Mouse (Mus musculus): ENCODE data around the gene Gm20388.
"Not testable (repeated sequence)": the region's sequence is repeated elsewhere in the genome, so short reads cannot be mapped to it uniquely, and the experiment has no call there.

The Gm20388 gene

DNA sequence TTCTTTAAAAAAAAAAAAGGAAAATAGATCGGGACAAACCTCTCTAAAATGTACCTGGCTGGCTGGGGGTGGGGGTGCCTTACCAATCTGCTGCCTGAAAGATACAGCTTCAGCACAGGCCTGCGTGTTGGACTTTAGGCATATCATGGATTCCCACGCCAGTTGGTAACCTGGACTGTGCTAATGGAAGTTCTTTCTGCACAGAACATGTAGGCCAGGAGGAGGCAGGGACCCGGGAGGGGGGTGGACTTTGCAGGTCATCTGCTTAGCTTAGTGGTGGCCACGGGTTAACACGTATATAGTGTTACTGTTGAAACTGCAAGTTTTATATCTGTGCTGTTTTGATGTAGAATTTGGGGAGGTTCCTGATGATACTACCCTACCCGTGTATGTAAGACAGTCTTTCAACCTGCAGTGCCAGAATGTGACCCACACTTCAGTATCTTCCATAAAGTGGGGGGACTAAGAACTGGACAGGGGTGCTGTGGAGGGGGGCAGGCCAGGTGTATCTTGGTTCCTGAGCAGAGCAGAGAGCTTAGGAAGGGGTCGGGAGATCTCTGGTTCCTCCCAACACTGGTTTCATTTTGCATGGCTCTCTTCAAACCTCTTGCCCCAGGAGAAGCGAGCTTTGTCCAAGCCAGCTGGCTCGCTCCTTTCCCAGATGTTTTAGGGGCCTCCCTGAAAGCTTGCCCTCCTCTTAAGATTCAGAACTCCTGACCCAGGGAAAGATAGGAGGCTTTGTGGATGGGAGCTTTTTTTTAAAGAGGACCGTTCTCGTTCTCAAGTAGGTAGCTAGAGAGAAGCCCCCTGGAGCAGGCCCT lies 1209.2 kb downstream of the Gm20388 start:
- no peak for DNase-seq (ENCODE audit: low read depth in 2 of 2, low spot score in 2 of 2)

DNA sequence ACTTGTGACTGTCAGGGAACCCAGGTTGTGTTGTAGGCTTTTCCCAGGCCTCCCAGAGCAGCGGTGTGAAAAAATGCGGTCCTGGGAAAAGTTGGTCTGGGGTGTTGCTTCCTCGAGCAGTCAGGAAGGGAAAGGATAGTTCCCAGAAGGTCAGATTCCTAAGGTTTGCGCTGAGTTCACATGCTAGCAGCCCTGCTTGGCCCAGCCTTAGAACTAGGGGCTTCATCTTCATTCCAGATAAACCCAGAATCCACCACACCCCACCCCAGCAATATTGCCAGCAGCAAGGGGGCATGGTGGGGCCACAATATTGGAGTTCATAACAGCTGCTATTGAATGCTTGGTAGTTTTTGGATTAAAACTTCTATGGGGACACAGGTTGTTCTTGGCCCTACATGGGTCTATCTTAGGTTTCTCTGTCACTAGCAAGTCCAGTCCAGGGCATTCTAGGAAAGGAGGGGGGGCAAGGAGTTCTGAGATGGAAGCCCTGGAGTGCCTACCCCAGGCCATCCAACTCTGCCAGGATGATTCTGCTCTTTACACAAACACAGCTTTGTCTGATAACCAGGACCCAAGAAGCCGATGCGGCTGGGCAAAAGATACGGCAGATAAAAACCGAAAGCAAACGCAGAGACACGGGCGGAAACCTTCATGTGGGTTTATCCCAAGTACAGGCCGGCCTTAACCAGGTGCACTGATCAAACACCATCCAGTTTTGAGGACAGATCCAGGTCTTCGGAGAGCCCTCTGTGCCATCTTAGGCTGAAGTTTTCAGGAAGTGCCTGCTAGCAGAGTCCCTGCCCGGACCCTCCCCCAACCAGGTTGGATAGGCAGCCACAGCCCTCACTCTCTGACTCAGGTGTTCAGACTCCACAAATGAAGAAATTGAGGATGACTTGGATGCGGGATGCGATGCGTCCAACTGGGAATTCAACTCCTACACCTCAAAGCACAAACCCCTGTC lies 1210.1 kb downstream of the Gm20388 start:
- no peak for DNase-seq (ENCODE audit: low read depth in 2 of 2, low spot score in 2 of 2)

DNA sequence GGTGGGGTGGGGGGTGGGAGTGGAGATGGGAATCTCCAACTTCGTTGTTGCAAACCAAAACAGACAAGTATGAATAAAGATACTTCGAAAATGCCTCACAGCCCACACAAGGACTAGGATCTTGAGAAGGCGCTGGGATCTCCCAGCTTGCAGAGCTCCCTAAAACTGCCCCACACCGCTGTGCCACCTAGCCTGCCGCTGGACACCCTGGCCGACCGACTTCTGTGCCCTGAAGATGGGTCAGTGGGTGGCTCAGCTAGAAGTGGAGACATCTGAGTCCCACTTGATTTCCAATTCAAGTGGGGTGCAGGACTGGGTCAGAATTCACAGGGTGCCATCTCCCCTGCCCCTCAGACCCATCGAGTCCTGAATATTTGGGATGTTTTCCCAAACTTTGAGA lies 1211.1 kb downstream of the Gm20388 start:
- DNase-seq (ENCODE audit: low read depth in 2 of 2, low spot score in 2 of 2), result no peak

DNA sequence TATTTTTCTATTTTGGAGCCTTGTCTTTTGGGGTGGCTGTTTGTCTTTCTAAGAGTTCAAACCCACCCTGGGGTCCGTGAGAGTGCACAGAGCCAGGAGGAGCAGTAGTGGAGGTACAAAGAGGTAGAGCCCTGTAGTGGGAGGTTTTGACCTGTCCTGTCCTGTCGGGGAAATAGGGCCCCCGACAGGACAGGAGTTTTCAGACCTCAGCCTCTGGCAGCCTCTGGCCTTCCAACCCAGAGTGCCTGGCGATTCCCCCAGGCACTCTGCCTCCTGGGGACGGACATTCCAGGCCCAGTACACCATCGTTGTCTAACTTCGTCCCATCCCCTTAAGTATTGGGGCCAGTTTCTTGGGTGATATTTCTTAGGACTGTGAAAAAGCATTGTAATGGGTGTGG lies 1211.7 kb downstream of the Gm20388 start:
- no peak for DNase-seq (ENCODE audit: low read depth in 2 of 2, low spot score in 2 of 2)

DNA sequence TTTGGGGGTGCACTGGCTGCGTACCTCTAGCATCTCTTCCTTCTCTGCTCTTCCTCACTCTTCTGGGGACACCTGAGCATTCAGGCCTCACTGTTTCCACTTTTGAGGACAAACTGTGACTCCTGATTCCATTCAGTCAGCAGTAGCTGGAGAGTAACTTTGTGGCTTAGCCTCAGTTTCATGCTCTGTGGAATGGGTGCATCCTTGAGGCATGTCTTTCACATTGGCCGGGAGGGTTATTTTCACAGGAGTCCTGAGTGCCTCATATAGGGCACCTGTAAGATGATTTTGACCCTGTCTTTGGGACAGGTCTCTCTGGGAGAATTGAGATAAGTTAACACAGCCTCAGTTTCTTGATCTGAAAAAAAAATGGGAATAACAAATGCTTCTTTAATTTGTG lies 1212.5 kb downstream of the Gm20388 start:
- no peak for DNase-seq (ENCODE audit: low read depth in 2 of 2, low spot score in 2 of 2)

DNA sequence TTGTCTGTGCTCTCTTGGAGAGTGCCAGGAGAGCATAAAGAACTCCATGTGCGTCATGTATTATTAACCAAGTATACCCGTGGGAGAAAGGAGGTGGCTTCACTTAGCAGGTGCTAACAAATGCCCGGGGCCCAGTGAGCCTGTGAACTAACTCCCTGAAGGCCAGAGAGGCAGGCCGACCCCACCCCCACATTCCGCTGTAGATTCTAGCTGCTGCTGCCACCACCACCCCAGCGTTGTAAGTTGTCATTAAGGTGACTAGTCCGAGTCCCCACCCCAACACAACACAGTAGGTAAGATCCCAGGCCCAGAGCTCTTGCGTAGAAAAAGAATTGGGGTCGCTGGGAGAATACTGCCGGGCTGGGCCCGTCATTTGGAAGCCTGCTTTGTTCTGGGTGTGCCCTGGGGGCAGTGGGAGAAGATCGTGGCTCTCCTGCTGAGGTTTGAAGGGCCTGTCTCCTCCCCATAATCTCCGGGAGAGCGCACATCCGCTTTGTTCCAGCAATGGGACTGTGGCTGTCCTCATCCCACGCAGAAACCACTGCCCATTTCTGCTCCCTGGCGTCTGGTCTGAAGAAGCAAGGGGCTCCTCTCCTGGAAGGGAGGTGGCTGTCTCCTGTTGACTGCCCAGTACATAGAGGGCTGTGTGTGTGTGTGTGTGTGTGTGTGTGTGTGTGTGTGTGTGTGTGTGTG lies 1214.1 kb downstream of the Gm20388 start:
- DNase-seq (ENCODE audit: low read depth in 2 of 2, low spot score in 2 of 2), result no peak

DNA sequence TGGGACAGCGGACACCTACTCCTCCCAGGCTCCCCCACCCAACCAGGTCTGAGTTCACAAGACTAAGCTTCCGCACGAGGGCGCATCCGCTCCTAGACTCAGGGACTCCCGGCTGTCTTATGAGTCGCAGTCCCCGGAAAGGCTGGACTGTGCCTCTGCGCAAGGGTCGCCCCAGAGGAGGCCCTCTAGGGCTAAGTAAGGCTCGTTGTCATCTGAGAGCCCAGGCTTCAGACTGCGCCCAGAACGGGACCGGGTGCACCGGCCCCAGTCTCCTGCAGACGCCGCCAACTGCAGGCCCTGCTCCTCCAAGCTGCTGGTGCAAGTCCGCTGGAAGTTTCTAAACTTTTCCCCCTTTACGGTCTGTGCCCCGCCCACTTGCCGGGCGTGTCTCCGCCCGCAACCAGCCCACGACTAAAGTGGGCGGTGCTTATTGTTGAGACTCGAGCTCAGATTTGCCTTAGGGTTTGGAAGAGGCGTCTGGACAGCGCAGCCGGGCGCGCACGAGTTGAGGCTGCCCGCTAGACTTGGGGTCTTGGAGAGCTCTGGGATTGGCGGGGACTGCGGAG lies 1214.8 kb downstream of the Gm20388 start:
- DNase-seq (ENCODE audit: low read depth in 2 of 2, low spot score in 2 of 2), result no peak

DNA sequence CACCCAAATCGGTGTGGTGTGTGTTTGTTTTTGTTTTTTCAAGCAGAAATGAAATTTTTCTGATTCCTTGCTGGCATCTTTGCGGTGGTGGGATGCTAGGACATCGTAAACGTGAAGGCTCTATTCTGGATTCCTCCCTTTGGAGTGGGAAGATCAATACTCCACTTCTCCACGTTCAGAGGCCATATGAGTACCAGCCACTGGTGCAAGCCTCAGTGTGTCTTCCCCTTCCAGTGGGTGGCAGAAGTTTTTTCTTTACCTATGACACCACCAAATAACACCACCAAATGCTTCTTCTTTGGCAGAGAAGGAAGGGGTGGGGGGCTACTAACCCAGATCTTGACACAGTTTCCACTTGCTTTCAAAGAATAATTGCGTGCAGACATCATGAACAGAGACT lies 1215.5 kb downstream of the Gm20388 start:
- no peak for DNase-seq (ENCODE audit: low read depth in 2 of 2, low spot score in 2 of 2)

DNA sequence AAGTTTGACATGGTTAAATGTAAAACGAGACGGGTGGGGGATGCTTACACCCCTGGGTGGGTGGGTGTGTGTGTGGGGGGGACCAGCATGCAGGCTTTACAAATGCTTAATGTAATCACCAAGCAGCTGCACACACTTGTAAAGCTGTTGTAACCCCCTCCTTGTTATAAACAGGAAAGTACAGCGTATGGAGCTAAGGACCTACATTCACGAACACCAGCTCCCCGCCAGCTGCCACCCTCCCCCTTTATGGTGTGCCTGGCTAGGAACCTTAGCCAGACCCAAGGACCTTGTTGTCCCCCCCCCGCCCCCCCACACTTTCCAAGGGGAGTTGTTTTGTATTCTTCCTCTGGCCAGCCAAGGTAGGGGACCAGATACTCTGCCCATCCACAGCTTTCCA lies 1216.1 kb downstream of the Gm20388 start:
- no peak for DNase-seq (ENCODE audit: low read depth in 2 of 2, low spot score in 2 of 2)

DNA sequence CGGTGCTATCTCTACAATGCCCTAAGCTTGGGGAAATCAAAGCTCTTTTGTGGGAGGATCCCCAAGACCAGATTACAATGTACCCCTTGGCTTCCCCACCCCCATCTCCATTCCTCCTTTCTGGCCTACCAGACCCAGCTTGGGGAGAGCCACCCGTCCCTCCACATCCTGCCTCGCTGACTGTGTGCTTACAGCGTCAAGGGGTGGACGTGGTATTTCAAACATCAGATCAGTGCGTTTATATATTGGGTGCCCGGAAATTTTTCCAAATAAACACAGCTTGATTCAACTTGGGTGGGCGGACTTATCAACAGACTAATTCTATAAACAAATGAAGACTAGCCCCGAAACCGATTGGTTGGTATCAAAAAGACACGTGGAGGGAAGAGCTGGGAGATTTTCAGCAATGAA lies 1216.7 kb downstream of the Gm20388 start:
- no peak for DNase-seq (ENCODE audit: low read depth in 2 of 2, low spot score in 2 of 2)

DNA sequence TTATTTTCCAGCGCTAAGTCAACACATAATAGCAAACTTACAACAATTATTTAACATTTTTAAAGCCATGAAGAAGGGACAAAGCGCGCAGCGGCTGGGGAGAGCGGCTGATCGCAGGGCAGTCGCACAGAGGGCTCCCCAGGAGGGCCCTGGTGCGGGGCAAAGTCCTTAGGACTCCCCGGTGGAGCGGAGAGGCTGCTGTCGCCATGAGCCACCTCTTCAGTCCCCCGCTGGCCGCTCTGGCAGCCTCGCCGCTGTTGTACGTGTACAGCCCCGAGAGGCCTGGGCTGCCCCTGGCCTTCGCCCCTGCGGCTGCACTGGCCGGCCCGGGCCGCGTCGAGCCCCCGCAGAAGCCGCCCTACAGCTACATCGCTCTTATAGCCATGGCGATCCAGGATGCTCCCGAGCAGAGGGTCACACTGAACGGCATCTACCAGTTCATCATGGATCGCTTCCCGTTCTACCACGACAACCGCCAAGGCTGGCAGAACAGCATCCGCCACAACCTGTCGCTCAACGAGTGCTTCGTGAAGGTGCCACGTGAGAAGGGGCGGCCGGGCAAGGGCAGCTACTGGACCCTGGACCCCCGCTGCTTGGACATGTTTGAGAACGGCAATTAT lies 1217.2 kb downstream of the Gm20388 start, which contains the start of gene Foxl1:
Gene Foxl1, plus strand, starts transcription at position 185 of the 620 bp plus-strand sequence.
- DNase-seq (ENCODE audit: low read depth in 2 of 2, low spot score in 2 of 2), result no peak

DNA sequence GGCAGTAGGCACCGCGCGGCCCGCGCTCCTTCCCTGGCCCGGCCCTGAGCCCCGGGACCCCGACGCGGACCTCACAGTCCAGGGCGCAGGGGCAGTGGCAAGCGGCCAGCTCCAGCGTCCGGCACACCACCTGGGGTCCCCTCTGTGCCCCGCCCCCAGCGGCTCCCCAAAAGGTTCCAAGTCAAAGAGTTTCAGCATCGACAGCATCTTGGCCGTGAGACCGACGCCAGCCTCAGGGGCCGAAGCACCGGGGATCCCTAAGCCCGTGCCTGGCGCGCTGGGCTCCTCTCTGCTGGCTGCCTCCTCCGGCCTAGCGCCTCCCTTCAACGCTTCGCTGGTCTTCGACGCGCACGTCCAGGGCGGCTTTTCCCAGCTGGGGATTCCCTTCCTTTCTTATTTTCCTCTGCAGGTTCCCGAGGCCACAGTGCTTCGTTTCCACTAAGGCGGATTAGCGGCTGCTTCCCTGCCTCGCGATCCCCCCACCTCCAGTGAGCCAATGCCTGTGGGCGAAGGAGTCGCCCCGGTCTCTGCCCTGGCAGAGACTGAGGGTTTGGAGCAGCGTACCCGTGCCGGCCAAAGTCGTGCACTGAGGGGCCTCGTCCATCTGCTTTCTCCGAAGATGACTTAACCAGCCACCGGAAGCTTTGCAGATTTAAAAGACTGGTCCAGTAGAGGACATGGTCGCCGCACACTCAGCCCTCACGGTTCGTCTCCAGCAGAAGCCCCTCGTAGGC lies 1218.1 kb downstream of the Gm20388 start:
- DNase-seq (ENCODE audit: low read depth in 2 of 2, low spot score in 2 of 2), result no peak

DNA sequence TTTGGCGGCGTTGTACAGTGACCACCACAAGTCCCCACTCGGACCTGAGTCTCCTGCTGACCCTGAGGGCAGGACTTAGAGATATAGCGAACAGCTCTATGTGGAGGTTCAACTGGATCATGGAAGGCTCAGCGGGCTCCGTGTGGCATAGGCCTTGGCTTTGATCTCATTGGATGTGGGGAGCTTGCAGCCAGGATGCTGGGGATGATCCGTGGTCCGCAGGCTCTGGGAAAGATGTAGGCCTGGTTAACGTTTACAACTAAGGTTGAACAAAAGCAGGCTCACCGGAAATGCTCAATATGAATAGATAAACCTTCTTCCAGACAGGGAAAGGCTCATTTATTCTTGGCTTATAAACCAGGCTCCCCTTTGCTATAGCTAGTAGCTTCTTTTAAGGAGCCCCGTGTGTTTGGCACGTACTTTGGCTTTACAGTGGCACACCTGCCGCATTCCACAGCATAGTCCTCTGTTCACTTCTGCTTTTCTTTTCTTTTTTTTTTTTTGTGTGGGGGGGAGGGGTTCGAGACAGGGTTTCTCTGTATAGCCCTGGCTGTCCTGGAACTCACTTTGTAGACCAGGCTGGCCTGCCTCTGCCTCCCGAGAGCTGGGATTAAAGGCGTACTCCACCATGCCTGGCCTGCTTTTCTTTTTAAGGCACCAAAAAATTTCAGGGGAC lies 1218.8 kb downstream of the Gm20388 start:
- no peak for DNase-seq (ENCODE audit: low read depth in 2 of 2, low spot score in 2 of 2)

DNA sequence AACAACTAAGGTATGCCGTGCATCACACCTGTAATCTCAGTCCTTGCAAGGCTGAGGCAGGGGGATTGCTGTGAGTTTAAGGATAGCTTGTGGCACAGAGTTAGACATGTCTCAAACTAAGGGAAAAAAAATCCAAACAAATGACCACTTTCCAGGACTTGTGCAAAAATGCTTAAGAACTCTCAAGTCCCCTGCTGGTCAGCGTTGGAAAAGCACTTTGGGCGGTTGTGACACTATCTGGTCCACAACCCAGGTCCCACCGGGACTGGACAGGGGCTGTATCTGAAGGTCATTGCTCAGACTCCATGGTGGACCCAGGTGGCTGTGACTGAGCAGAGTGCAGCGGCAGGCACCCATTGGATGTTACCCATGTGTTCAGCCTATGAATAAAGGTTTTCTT lies 1219.9 kb downstream of the Gm20388 start:
- no peak for DNase-seq (ENCODE audit: low read depth in 2 of 2, low spot score in 2 of 2)

DNA sequence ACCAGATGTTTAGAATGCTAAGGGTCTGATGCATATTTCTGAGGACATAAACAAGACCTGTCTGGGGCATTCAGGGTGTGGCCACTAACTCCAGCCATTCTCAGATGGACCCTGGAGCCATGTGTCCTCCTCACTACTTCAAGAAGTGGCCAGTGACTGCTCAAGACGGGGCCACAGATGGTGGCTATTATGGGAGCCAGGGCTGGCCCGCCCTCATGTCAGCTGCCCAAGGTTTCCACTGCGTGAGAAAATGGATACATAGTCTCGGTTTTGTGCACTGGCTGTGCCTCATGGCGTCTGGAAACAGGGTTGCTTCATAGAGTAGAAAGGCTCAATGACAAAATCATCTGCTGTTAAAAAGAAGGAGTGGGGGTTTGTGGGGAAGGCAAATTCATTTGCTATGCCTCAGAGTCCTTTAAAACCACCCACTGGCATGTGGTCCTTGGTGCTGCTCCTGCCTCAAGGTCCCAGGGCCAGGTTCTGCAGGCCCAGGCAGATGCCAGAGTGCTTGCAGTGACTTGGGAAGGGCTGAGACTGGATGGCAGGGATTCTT lies 1222.4 kb downstream of the Gm20388 start:
- no peak for DNase-seq (ENCODE audit: low read depth in 2 of 2, low spot score in 2 of 2)

DNA sequence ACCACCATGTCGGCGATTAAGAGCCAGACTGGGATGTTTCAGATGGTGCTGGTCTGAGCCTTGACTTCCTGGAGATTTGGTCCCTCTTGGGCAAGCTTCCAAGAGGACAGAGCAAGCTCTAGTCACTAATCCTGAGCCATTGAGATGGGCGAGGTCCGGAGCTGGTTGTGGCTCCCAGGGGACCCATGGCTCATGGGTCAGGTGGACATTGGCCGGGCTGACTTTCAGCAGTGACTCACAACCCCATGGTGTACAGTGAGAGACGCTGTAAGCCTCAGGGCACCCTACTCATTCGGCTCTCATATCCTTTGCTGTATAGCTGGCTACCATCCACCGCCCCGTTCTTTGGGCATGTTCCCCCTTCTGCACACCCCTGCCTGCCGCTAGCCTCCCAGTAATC lies 1223.5 kb downstream of the Gm20388 start:
- DNase-seq (ENCODE audit: low read depth in 2 of 2, low spot score in 2 of 2), result no peak

DNA sequence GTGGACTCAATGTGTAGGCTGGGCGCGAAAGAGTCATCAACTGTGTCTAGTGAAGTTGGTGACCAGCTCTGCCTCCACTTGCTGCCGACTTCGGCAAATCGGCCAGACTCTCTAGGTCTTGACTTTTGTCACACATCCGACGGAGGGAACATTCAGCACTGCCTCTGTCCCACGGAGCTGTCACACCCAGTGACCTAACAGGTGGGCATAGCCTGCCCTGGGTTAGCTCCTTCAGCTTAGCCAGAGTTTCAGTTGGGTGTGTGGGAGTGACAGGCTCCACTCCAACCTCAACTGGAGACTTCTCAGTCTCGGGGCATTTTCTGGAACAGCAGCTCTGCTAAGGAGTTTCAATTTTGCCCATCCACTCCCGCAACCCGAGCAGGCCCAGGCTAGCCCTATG lies 1223.9 kb downstream of the Gm20388 start:
- DNase-seq (ENCODE audit: low read depth in 2 of 2, low spot score in 2 of 2), result no peak

DNA sequence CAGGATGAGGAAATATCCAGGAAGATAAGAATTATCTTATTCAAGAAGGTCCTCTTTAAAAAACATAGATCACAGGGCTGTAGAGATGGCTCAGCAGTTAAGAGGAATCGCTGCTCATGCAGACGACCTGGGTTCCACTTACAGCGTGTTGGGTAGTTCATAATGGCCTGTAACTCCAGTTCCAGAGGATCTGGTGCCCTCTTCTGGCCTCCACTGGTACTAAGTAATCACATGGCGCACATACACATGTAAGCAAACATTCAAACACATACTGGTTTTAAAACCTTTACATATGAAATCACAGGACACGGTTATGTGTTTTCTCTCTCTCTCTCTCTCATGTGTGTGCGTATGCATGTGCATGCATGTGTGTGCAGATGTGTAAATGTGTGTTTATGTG lies 1226.2 kb downstream of the Gm20388 start:
- DNase-seq (ENCODE audit: low read depth in 2 of 2, low spot score in 2 of 2), result no peak

DNA sequence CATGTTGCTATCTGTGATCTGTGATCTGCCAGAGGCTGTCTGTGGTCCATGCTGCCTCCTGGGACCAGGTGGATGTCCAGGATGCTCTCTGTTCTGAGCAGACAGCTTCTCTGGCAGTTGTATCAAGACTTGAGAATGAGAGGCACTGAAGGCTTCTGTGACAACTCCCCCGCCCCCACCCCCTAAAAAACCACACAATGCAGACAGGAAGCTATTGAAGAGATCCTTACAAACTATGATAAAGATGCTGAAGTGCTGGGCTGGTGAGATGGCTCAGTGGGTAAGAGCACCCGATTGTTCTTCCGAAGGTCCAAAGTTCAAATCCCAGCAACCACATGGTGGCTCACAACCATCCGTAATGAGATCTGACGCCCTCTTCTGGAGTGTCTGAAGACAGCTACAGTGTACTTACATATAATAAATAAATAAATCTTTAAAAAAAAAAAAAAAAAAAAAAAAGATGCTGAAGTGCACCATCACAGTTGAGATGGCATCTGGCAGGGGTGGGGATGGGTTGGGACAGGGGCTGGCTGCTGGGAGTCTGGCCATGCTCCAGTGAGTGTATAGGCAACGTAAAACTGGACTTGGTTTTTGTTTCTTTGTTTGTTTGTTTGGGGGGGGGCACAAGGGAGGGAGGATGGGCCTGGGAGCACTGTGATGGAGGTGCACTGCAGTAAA lies 1235.0 kb downstream of the Gm20388 start:
- not testable (repeated sequence) for DNase-seq (ENCODE audit: low read depth in 2 of 2, low spot score in 2 of 2)
